25 mouse cellular contexts compared by ENCODE assay signal in the genomic region with DNA sequence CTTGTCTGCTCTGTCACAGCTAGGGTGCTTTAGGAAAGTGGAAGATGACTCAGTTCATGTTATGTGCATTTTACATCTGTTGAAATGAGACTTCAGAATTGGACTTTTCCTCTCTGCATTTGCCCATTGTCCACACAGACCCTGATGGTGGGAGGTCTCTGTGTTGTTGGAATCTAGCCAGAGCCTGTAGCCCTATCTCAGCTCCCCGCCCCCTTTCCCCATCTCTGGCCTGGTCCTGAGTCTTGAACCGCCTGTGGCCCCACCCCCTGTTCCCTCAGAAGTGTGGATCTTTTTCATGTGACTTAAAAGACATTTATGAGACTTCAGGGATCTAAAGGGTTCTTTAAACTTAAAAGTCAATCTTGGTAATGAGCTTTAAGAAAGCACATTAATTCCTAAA. TPM values are rescaled to one million over a fixed set of nuclear protein-coding genes. Genes with fewer than 3 reads are reported as not detected.
A peak's percentile ranks its signal among the peaks of the same experiment; 100 is the strongest.
DNase-seq lines count a peak whose midpoint lies in the region; ATAC-seq and TF ChIP-seq lines count a peak whose summit lies in the region.
"Had no signal": no experiment of that assay in that cellular context is flagged by ENCODE, and none has a peak within 500 bp of the region (broad histone marks: within the 10 kb centered on the region; RNA-seq: fewer than 3 reads in every experiment).

No protein-coding gene starts in this region.

- H3K4me3 ChIP-seq in lung, embryonic 14.5 days (ENCODE audit: low read depth, low read length), result no peak overlapping the region
- no peak overlapping the region for H3K4me3 ChIP-seq in lung, postnatal 0 days (ENCODE audit: low read depth, low read length)
- H3K4me3 ChIP-seq: embryonic facial prominence, embryonic 10.5 days; embryonic facial prominence, embryonic 13.5 days; erythroblast, embryonic 14.5 days; forebrain, embryonic 13.5 days; gastrocnemius, adult 2 months; hindbrain, embryonic 10.5 days; hindbrain, embryonic 13.5 days; intestine, embryonic 15.5 days had no signal

- 23% methylated on average over 2 of the region's 2 CpGs for WGBS in lung, embryonic 14.5 days
- WGBS in lung, postnatal 0 days, result 24% methylated on average over 2 of the region's 2 CpGs

- no peak overlapping the region for H3K27ac ChIP-seq in lung, embryonic 14.5 days (ENCODE audit: low read depth)
- no peak overlapping the region for H3K27ac ChIP-seq in lung, postnatal 0 days (ENCODE audit: low read length)
- H3K27ac ChIP-seq: embryonic facial prominence, embryonic 10.5 days; embryonic facial prominence, embryonic 13.5 days; forebrain, embryonic 13.5 days; gastrocnemius, adult 2 months; hindbrain, embryonic 10.5 days; hindbrain, embryonic 13.5 days; intestine, embryonic 15.5 days had no signal

- no peak for TF ChIP-seq EP300 in lung, postnatal 0 days (IDR thresholded peaks at IDR 0.05)

- H3K9me3 ChIP-seq in lung, embryonic 14.5 days (ENCODE audit: low read depth, low read length), result no peaks in the 10 kb centered on the region
- H3K9me3 ChIP-seq in lung, postnatal 0 days (ENCODE audit: low read length), result no peaks in the 10 kb centered on the region
- H3K9me3 ChIP-seq: embryonic facial prominence, embryonic 10.5 days; forebrain, embryonic 13.5 days; hindbrain, embryonic 13.5 days; intestine, embryonic 15.5 days had no signal

- H3K4me2 ChIP-seq in lung, embryonic 14.5 days, result no peak overlapping the region
- no peak overlapping the region for H3K4me2 ChIP-seq in lung, postnatal 0 days (replicated peaks; ENCODE audit: low read depth, low read length)
- H3K4me2 ChIP-seq: embryonic facial prominence, embryonic 13.5 days; forebrain, embryonic 13.5 days; hindbrain, embryonic 13.5 days; intestine, embryonic 15.5 days had no signal

- H3K36me3 ChIP-seq in lung, embryonic 14.5 days (ENCODE audit: insufficient read depth), result no peaks in the 10 kb centered on the region
- no peaks in the 10 kb centered on the region for H3K36me3 ChIP-seq in lung, postnatal 0 days (ENCODE audit: insufficient read depth, low read length)
- H3K36me3 ChIP-seq: embryonic facial prominence, embryonic 10.5 days; embryonic facial prominence, embryonic 13.5 days; hindbrain, embryonic 10.5 days; hindbrain, embryonic 13.5 days; intestine, embryonic 15.5 days had no signal

- peak; percentile 45 for DNase-seq in heart, adult 11 months
- no peak for DNase-seq in heart, postnatal 25 days (ENCODE audit: low spot score)
- DNase-seq in lung, embryonic 14.5 days, result peak; percentile 56
- no peak for DNase-seq in lung, postnatal 0 days (ENCODE audit: low spot score)
- DNase-seq in brain, embryonic 14.5 days (ENCODE audit: low read depth), result peak; percentile 3
- no peak for DNase-seq in adrenal gland, postnatal 25 days
- DNase-seq: adrenal gland, adult 2 months; adrenal gland, postnatal 14 days; cerebellum, adult 18-20 months; cerebellum, adult 9-10 months; cerebellum, postnatal 14 days; forebrain, postnatal 0 days; gastrocnemius, adult 2 months; gastrocnemius, postnatal 14 days; heart, adult 18-20 months; heart, postnatal 36 days had no signal

- TF ChIP-seq POLR2A in brain, embryonic 14.5 days (IDR thresholded peaks at IDR 0.05; ENCODE audit: borderline replicate concordance, extremely low read depth, insufficient read depth, insufficient read length, poor library complexity, severe bottlenecking), result no peak

- H3K4me1 ChIP-seq in lung, embryonic 14.5 days (ENCODE audit: insufficient read depth), result no peaks in the 10 kb centered on the region
- no peaks in the 10 kb centered on the region for H3K4me1 ChIP-seq in lung, postnatal 0 days (ENCODE audit: insufficient read depth, low read depth, low read length)
- H3K4me1 ChIP-seq: embryonic facial prominence, embryonic 10.5 days; embryonic facial prominence, embryonic 13.5 days; forebrain, embryonic 13.5 days; hindbrain, embryonic 10.5 days; hindbrain, embryonic 13.5 days; intestine, embryonic 15.5 days had no signal

- no peak overlapping the region for H3K9ac ChIP-seq in lung, embryonic 14.5 days
- H3K9ac ChIP-seq in lung, postnatal 0 days (replicated peaks; ENCODE audit: low read depth), result no peak overlapping the region
- H3K9ac ChIP-seq: embryonic facial prominence, embryonic 13.5 days; forebrain, embryonic 13.5 days; forebrain, postnatal 0 days; hindbrain, embryonic 13.5 days; intestine, embryonic 15.5 days had no signal

- no peak for TF ChIP-seq CTCF in lung, embryonic 14.5 days (IDR thresholded peaks at IDR 0.05; ENCODE audit: low read depth)
- TF ChIP-seq CTCF in lung, postnatal 0 days (IDR thresholded peaks at IDR 0.05), result no peak
- no peak for TF ChIP-seq CTCF in brain, embryonic 14.5 days (IDR thresholded peaks at IDR 0.05; ENCODE audit: borderline replicate concordance, extremely low read depth, insufficient read depth, insufficient read length)

- H3K27me3 ChIP-seq in lung, embryonic 14.5 days (ENCODE audit: insufficient read depth, low read length), result no peaks in the 10 kb centered on the region
- no peaks in the 10 kb centered on the region for H3K27me3 ChIP-seq in lung, postnatal 0 days (replicated peaks; ENCODE audit: insufficient read depth, low read length)
- H3K27me3 ChIP-seq: embryonic facial prominence, embryonic 13.5 days; forebrain, embryonic 13.5 days; hindbrain, embryonic 13.5 days; intestine, embryonic 15.5 days had no signal

- intact Hi-C loops in heart, postnatal 25 days (cut with DNase I), result no loop called here

- peak; percentile 58; the same call in 1 of the 2 replicates for ATAC-seq in lung, embryonic 14.5 days (ENCODE audit: insufficient read depth)
- ATAC-seq in lung, postnatal 0 days, result no peak
- ATAC-seq: CD4-positive, CD25-positive, alpha-beta regulatory T cell, adult 4 months; forebrain, embryonic 13.5 days; forebrain, postnatal 0 days; hindbrain, embryonic 16.5 days; intestine, embryonic 15.5 days had no signal

RNA-seq across cellular contexts. Expression of gene Insig1, which starts 47.7 kb away (rescaled TPM):
- 10 to 100 TPM; 13.8 to 15.0 TPM for total RNA-seq in heart, postnatal 25 days (2021)
- polyA plus RNA-seq in lung, embryonic 14.5 days (2014; fragmentation: Nextera tagmentation; extraction: Ambion mirVana), result 66.5 and 74.8 TPM in 2 replicates
- 109 and 122 TPM in 2 replicates for polyA plus RNA-seq in lung, postnatal 0 days (2015; fragmentation: Nextera tagmentation; extraction: Ambion mirVana)
- polyA plus RNA-seq in brain, embryonic 14.5 days (2012; rRNA removed), result 67.1 and 70.5 TPM in 2 replicates
- 164 and 170 TPM in 2 replicates for total RNA-seq in adrenal gland, postnatal 25 days (2021)

Comparison
In these comparisons a context has a peak if more than half of its experiments do, and no peak if none do; other contexts are left out.
1. DNase-seq: peak in heart, adult 11 months (single experiment), lung, embryonic 14.5 days (single experiment) and brain, embryonic 14.5 days (single experiment); none in heart, postnatal 25 days (single experiment), lung, postnatal 0 days (single experiment) and adrenal gland, postnatal 25 days (single experiment).